Mouse (Mus musculus): ENCODE measurements around the gene D6Ertd527e.

DNA sequence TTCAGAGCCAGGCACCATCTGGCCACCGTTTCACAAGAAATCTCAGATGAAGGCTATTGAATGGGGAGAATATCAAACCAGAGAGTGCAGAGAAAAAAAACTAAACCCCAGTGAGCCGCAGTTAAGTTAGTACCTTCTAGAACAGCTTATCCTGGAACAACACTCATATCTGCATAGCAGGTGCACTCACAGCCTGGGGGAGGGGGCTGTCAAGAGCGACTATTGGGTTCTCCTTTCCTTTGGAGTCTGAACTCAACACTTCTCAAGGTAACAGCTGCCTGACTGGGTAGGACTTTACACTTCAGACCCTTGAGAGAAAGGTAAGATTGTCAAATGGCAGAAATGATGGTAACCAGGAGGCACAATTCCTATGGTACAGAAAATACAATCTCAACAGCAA is 43.4 kb downstream of the D6Ertd527e start:
- TF ChIP-seq CTCF (IDR thresholded peaks at IDR 0.05; ENCODE audit: borderline replicate concordance, insufficient read depth, low read depth, low read length), result no peak
- no peak for TF ChIP-seq POLR2A (IDR thresholded peaks at IDR 0.05; ENCODE audit: borderline replicate concordance, insufficient read depth, low read length)

Measured in cerebellum, adult 2 months (tissue).